Mouse (Mus musculus): Measurements from ENCODE around the gene Adgrl3.

Gene Adgrl3

GRCm38 (mm10) chr5:81810966-81811365 lies 791.0 kb downstream of the Adgrl3 start:
- no peak for DNase-seq (ENCODE audit: low read depth in 2 of 2, low spot score in 2 of 2)

GRCm38 (mm10) chr5:81832076-81832475 lies 812.1 kb downstream of the Adgrl3 start:
- DNase-seq (ENCODE audit: low read depth in 2 of 2, low spot score in 2 of 2): no peak

- no peak for DNase-seq (ENCODE audit: low read depth in 2 of 2, low spot score in 2 of 2)
These were observed 812.7 kb downstream of the Adgrl3 start for GRCm38 (mm10) chr5:81832679-81833078.

- DNase-seq (ENCODE audit: low read depth in 2 of 2, low spot score in 2 of 2): no peak
These were observed 817.9 kb downstream of the Adgrl3 start for GRCm38 (mm10) chr5:81837860-81838259.

GRCm38 (mm10) chr5:81843798-81844197 lies 823.9 kb downstream of the Adgrl3 start:
- DNase-seq (ENCODE audit: low read depth in 2 of 2, low spot score in 2 of 2): no peak

- DNase-seq (ENCODE audit: low read depth in 2 of 2, low spot score in 2 of 2): no peak
These were observed 850.4 kb downstream of the Adgrl3 start for GRCm38 (mm10) chr5:81870336-81870735.

Measured in CD8-positive naive resting alpha-beta T cell, adult 2 months (primary cell).